Mouse (Mus musculus) neural tube, embryonic 13.5 days (tissue): Measurements from ENCODE around the gene Myo18a. TPM values are rescaled to one million over a fixed set of nuclear protein-coding genes. Genes with fewer than 3 reads are reported as not detected.

Experiments used
- ATAC-seq: fragments of 200-750 bp; cut with Nextera tagmentation; 2 replicates; pipeline ENCODE4 v1.8.0; 2017; ENCODE audit warnings: low read depth, mild to moderate bottlenecking, moderate TSS enrichment, moderate library complexity
- H3K27ac ChIP-seq: fragments of 300-500 bp; sonication (generic); replicated peaks from 2 replicates; pipeline ENCODE4 v1.5.1; 2015; ENCODE audit warnings: moderate library complexity, mild to moderate bottlenecking, inconsistent platforms
- H3K27me3 ChIP-seq: fragments of 300-500 bp; sonication (generic); 2 replicates; pipeline ENCODE4 v1.6.1; 2015; ENCODE audit warnings: mild to moderate bottlenecking, inconsistent platforms
- H3K36me3 ChIP-seq: fragments of 300-500 bp; sonication (generic); 2 replicates; pipeline ENCODE4 v1.6.1; 2015; ENCODE audit warnings: mild to moderate bottlenecking, inconsistent platforms
- H3K4me1 ChIP-seq: fragments of 300-500 bp; sonication (generic); replicated peaks from 2 replicates; pipeline ENCODE4 v1.6.1; 2015; ENCODE audit warnings: inconsistent platforms
- H3K4me2 ChIP-seq: fragments of 300-500 bp; sonication (generic); 2 replicates; pipeline ENCODE4 v1.6.1; 2015; ENCODE audit warnings: inconsistent platforms, mild to moderate bottlenecking, moderate library complexity
- H3K4me3 ChIP-seq: fragments of 300-500 bp; sonication (generic); 2 replicates; pipeline ENCODE4 v1.5.1; 2015; ENCODE audit warnings: mild to moderate bottlenecking, inconsistent platforms
- H3K9ac ChIP-seq: fragments of 300-500 bp; sonication (generic); 2 replicates; pipeline ENCODE4 v1.6.1; 2015; ENCODE audit warnings: moderate library complexity, mild to moderate bottlenecking, inconsistent platforms
- H3K9me3 ChIP-seq: fragments of 300-500 bp; sonication (generic); 2 replicates; pipeline ENCODE4 v1.6.1; 2016; ENCODE audit warnings: inconsistent platforms
- WGBS: fragments of 180-500 bp; shearing (Covaris S2); methylation state at CpG from one replicate; pipeline ENCODE4 v1.1.7; 2015; 5-methylcytosine and 5-hydroxymethylcytosine counted together
- polyA plus RNA-seq: library from polyadenylated mRNA; unstranded; fragments of >200 nt; fragmentation: Nextera tagmentation; extraction: Ambion mirVana; gene quantifications from 2 replicates; pipeline ENCODE4 v1.2.1, GENCODE M21; 2015

The Myo18a gene
- polyA plus RNA-seq, 1 experiment from 2014 or later, result 44.2 TPM

- Histone ChIP-seq H3K9me3 (no peaks in the 10 kb centered on the region), H3K4me1 (no peaks in the 10 kb centered on the region), H3K4me2 (no peak overlapping the region), H3K36me3 (no peaks in the 10 kb centered on the region), H3K27ac (no peak overlapping the region), H3K4me3 (no peak overlapping the region), H3K27me3 (no peaks in the 10 kb centered on the region), H3K9ac (no peak overlapping the region)
- WGBS, result 82% methylated on average over 5 of the region's 5 CpGs
- ATAC-seq, result no peak
Measured at GRCm38 (mm10) chr11:77752525-77752924, 10.5 kb upstream of the Myo18a start.

DNA sequence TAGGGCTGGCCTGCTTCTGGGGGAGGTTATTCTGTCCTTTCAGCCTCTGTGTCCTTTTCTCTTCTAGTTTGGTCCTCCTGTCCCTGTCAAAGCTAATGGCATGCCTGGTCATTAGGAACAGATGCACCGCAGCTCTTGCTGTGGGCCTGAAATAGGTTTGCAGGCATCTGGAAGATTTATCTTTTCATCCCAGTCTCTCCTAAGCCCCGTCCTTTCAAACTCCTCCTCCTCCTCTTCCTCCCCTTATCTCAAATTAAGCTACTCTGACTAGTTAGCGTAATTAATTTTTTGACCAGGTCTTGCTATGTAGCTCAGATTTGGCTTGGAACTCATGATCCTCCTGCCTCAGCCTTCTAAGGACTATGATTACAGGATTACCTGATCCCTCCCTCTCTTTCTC, 9.6 kb upstream of the Myo18a start:
- 66% methylated on average over 3 of the region's 3 CpGs for WGBS
- no peak overlapping the region for H3K4me3 ChIP-seq
- ATAC-seq, result no peak
- H3K27ac ChIP-seq, result no peak overlapping the region
- H3K4me1 ChIP-seq, result 0 out of 2 replicates have a peak, but pooled peaks cover 4% of the 10 kb centered on the region
- no peak overlapping the region for H3K4me2 ChIP-seq
- H3K36me3 ChIP-seq, result no peaks in the 10 kb centered on the region
- no peaks in the 10 kb centered on the region for H3K27me3 ChIP-seq
- H3K9ac ChIP-seq, result no peak overlapping the region
- H3K9me3 ChIP-seq, result no peaks in the 10 kb centered on the region

DNA sequence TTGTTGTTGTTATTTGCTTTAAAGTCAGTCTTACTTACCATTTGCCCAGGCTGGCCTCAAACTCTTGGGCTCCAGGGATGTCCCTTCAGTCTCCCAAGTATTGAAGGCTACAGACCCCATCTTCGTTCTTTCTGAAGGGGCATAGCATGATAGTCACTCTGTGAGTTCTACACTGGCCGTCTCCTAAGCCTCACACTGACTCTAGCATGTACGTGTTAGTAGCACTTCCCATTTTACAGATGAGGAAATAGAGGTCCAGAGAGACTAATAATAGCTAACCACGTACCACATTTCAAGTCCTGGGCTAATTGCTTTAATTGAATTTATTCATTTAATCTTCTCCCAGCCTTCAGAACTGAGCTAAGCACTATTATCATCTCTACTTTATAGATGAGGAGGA, 3.0 kb upstream of the Myo18a start:
- H3K9me3 ChIP-seq, result no peaks in the 10 kb centered on the region
- no peaks in the 10 kb centered on the region for H3K36me3 ChIP-seq
- no peak overlapping the region for H3K4me2 ChIP-seq
- H3K27ac ChIP-seq, result no peak overlapping the region
- ATAC-seq, result no peak
- H3K4me3 ChIP-seq, result no peak overlapping the region
- H3K4me1 ChIP-seq, result peaks cover 24% of the 10 kb centered on the region
- 89% methylated on average over 4 of the region's 4 CpGs for WGBS
- no peaks in the 10 kb centered on the region for H3K27me3 ChIP-seq
- no peak overlapping the region for H3K9ac ChIP-seq

DNA sequence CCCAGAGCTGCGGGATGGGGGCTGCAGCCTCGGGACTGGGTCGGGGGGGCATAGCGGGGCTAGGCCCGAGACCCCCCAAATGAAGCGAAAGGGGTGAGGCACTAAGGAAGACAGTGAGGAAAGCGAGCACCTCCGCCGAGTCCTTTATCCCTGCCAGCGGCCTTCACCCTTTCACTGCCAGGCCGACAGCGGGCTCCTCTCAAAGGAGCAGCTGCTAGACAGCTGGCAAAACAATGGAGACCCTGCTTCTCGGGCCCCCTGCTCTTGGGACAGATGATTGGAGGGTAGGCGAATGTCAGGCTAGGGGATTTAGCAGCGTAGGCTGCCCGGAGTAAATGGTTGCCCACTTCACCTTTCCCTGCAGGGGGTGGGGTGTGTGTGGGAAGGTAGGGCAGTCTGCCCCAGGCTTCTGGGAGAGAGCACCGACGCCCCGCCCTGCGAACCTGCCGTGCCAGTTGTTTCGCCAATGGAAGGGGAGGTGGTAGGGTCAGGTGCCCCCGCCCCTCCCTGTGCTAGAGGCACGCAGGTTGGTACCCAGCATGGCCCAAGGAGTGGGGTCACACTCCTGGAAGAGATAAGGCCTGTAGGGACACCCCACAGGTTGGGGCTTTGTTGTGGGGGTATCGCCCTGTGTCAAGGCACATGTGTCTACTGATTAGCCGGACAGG, 761 bp downstream of the Myo18a start:
- H3K27ac ChIP-seq, result peak overlapping the region; percentile 97
- H3K9ac ChIP-seq, result peak overlapping the region; percentile 99
- no peaks in the 10 kb centered on the region for H3K27me3 ChIP-seq
- peak overlapping the region; percentile 94 for H3K4me3 ChIP-seq
- peak; percentile 76 for ATAC-seq
- H3K4me1 ChIP-seq, result peaks cover 40% of the 10 kb centered on the region
- peak overlapping the region; percentile 81 for H3K4me2 ChIP-seq
- no peaks in the 10 kb centered on the region for H3K9me3 ChIP-seq
- no peaks in the 10 kb centered on the region for H3K36me3 ChIP-seq
- 4% methylated on average over 25 of the region's 26 CpGs for WGBS

DNA sequence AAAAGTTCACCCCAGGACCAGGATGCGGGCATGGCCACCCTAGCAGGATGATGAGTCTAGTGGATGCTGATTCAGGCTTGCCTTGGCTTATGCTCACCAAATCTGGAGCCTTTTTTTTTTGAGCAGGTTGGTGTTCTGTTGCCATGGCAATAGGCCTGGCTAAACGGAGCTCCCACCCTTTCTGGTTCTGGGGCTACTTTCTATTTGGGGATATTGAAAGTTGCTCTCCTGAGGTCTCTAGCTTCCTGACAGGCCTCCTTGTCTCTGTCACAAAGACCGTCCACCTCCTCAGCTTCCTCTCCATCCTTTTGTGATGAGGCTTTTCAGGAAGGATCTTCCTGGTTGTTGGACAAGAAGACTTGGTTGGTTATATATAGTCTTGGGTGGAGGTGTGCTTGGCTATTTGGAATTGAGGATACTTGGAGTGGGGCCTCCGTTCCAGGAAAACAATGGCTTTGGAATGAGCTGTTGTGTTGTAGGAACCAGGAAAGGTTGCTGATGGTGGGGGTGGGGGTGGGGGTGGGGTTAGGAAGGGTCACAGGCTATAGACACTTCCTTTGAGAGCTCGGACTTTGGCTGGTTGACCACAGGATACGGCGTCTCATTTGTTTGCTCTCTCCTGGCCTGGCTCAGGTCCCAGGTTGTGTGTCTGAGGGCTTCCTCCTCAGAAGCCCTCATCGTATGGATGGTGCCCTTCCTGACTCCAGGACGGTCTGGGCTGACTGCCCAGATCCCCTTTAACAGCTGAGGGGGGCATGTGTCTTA, 1.8 kb downstream of the Myo18a start:
- Histone ChIP-seq H3K36me3 (no peaks in the 10 kb centered on the region), H3K4me2 (peak overlapping the region; percentile 81), H3K9me3 (no peaks in the 10 kb centered on the region), H3K4me1 (peaks cover 40% of the 10 kb centered on the region), H3K9ac (peak overlapping the region; percentile 99), H3K27ac (peak overlapping the region; percentile 97; the same call in 1 of the 2 replicates), H3K27me3 (no peaks in the 10 kb centered on the region), H3K4me3 (peak overlapping the region; percentile 94)
- 54% methylated on average over 9 of the region's 9 CpGs for WGBS
- no peak for ATAC-seq

DNA sequence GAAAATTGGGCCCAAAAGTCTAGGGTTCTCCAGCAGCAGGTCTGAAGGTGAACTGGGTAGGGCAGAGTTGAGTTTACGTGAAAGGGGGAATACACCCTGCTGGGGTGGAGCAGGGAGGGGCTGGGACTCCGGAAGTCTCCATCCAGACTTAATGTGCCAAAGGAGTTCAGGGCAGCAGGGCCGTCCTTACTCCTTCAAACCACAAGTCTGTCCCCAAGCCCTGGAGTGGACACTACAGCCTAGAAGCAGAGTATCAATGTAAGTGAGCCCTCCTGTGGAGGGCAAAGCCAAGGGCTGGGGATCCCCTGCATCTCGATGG, 2.4 kb downstream of the Myo18a start:
- Histone ChIP-seq H3K27me3 (no peaks in the 10 kb centered on the region), H3K4me1 (peaks cover 40% of the 10 kb centered on the region), H3K27ac (no peak overlapping the region; the same call in 1 of the 2 replicates), H3K4me3 (peak overlapping the region; percentile 94; the same call in 1 of the 2 replicates), H3K36me3 (no peaks in the 10 kb centered on the region), H3K9ac (peak overlapping the region; percentile 99; the same call in 1 of the 2 replicates), H3K9me3 (no peaks in the 10 kb centered on the region), H3K4me2 (peak overlapping the region; percentile 81)
- ATAC-seq, result no peak
- WGBS, result 53% methylated on average over 4 of the region's 4 CpGs

- H3K36me3 ChIP-seq, result no peaks in the 10 kb centered on the region
- WGBS, result 1% methylated on average over 34 of the region's 35 CpGs
- H3K9me3 ChIP-seq, result no peaks in the 10 kb centered on the region
- peak overlapping the region; percentile 56 for H3K27ac ChIP-seq
- H3K9ac ChIP-seq, result peak overlapping the region; percentile 73
- H3K4me3 ChIP-seq, result peak overlapping the region; percentile 36
- peak; percentile 25; the same call in 1 of the 2 replicates for ATAC-seq
- H3K4me1 ChIP-seq, result peaks cover 40% of the 10 kb centered on the region
- no peaks in the 10 kb centered on the region for H3K27me3 ChIP-seq
- H3K4me2 ChIP-seq, result peak overlapping the region; percentile 81
Measured at GRCm38 (mm10) chr11:77766351-77767001, 3.4 kb downstream of the Myo18a start.

DNA sequence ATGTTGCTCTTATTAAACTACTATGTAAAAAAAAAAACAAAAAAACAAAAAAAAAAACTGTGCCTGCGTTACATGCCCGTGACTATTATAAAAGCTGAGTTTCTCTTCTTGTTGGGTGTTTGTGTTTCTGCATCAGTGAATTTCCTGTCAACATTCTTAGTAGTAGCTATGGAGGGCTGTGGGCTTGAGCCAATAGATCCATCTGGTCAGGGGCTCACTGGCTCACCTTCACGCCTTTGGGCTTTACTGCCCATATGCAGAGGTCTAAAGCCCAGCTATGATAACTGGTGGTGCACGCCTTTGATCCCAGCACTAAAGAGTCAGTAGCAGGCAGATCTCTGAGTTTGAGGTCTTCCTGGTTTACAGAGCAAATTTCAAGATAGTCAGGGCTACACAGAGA, 6.5 kb downstream of the Myo18a start:
- no peak overlapping the region for H3K4me2 ChIP-seq
- WGBS, result 80% methylated on average over 4 of the region's 4 CpGs
- H3K4me1 ChIP-seq, result peaks cover 33% of the 10 kb centered on the region
- H3K4me3 ChIP-seq, result no peak overlapping the region
- H3K36me3 ChIP-seq, result no peaks in the 10 kb centered on the region
- no peak for ATAC-seq
- H3K9me3 ChIP-seq, result no peaks in the 10 kb centered on the region
- H3K9ac ChIP-seq, result no peak overlapping the region
- H3K27me3 ChIP-seq, result no peaks in the 10 kb centered on the region
- H3K27ac ChIP-seq, result no peak overlapping the region

DNA sequence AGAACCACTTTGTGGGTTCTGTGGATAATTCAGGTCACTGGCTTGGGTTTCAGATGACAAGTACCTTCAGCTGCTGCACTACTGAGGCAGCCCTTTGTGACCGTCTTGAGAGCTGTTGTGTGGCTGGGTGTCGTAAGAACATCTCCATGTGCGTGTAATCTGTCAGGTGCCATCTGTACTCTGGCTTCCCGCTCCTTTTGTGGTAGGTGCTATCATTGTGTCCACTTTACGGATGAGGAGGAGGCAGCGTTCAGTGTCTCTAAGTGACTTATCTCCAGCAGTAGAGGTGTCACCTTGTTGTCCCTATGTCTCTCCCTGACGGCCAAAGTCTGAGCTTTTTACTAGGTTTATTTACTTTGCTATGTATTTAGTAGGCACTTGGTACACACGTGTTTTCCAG, 7.3 kb downstream of the Myo18a start:
- Histone ChIP-seq H3K4me2 (no peak overlapping the region), H3K27ac (no peak overlapping the region), H3K9ac (no peak overlapping the region), H3K36me3 (no peaks in the 10 kb centered on the region), H3K4me1 (peaks cover 24% of the 10 kb centered on the region), H3K4me3 (no peak overlapping the region), H3K9me3 (no peaks in the 10 kb centered on the region), H3K27me3 (no peaks in the 10 kb centered on the region)
- ATAC-seq, result no peak
- 81% methylated on average over 8 of the region's 8 CpGs for WGBS

- Histone ChIP-seq H3K9ac (0 out of 2 replicates have a peak overlapping the region, but pooled peaks have one; percentile 4), H3K4me3 (no peak overlapping the region), H3K27ac (no peak overlapping the region), H3K36me3 (peaks cover 2% of the 10 kb centered on the region; the same call in 1 of the 2 replicates), H3K9me3 (no peaks in the 10 kb centered on the region), H3K4me2 (no peak overlapping the region), H3K4me1 (peaks cover 24% of the 10 kb centered on the region), H3K27me3 (no peaks in the 10 kb centered on the region)
- 59% methylated on average over 8 of the region's 8 CpGs for WGBS
- ATAC-seq, result no peak
Measured at GRCm38 (mm10) chr11:77771879-77772713, 9.1 kb downstream of the Myo18a start.

GRCm38 (mm10) chr11:77775701-77776400, 12.8 kb downstream of the Myo18a start:
- H3K4me1 ChIP-seq, result peaks cover 34% of the 10 kb centered on the region
- no peak overlapping the region for H3K4me3 ChIP-seq
- H3K36me3 ChIP-seq, result peaks cover 32% of the 10 kb centered on the region
- 38% methylated on average over 9 of the region's 9 CpGs for WGBS
- no peaks in the 10 kb centered on the region for H3K9me3 ChIP-seq
- peak overlapping the region; percentile 57 for H3K27ac ChIP-seq
- H3K4me2 ChIP-seq, result no peak overlapping the region
- no peak for ATAC-seq
- no peaks in the 10 kb centered on the region for H3K27me3 ChIP-seq
- no peak overlapping the region for H3K9ac ChIP-seq
